Mouse (Mus musculus) G1E (cell line): Measurements from ENCODE around the gene Adipor2.

ENCODE experiments used
- CTCF ChIP-seq: IDR thresholded peaks from 2 replicates; pipeline ENCODE4 v1.5.1; 2012; ENCODE audit warnings: low read depth, low read length, inconsistent platforms, mixed read lengths
- GATA1 ChIP-seq: IDR thresholded peaks from 2 replicates; pipeline ENCODE4 v1.6.1; 2012; ENCODE audit warnings: borderline replicate concordance, low read length, inconsistent platforms, mixed read lengths

- TF ChIP-seq CTCF (no peak), GATA1 (no peak)
These were observed 48.7 kb upstream of the Adipor2 start for GRCm38 (mm10) chr6:119466161-119466560.
